Mouse (Mus musculus) forebrain, embryonic 16.5 days (tissue): ENCODE results near the gene Rftn1. TPM values are rescaled to one million over a fixed set of nuclear protein-coding genes. Genes with fewer than 3 reads are reported as not detected.

Source experiments
- ATAC-seq: fragments of 200-750 bp; cut with Nextera tagmentation; 2 replicates; pipeline ENCODE4 v1.8.0; 2017; ENCODE audit warnings: mild to moderate bottlenecking, moderate library complexity
- H3K27ac ChIP-seq: fragments of 300-500 bp; sonication (generic); 2 replicates; pipeline ENCODE4 v1.5.1; 2014; ENCODE audit warnings: low read length, control low read depth
- H3K27me3 ChIP-seq: fragments of 300-500 bp; sonication (generic); replicated peaks from 2 replicates; pipeline ENCODE4 v1.6.1; 2014; ENCODE audit warnings: low read length; ENCODE audit not compliant: control insufficient read depth, insufficient read depth
- H3K36me3 ChIP-seq: fragments of 300-500 bp; sonication (generic); 2 replicates; pipeline ENCODE4 v1.6.1; 2014; ENCODE audit not compliant: control insufficient read depth, insufficient read depth
- H3K4me1 ChIP-seq: fragments of 300-500 bp; sonication (generic); replicated peaks from 2 replicates; pipeline ENCODE4 v1.6.1; 2014; ENCODE audit warnings: low read length; ENCODE audit not compliant: control insufficient read depth, insufficient read depth
- H3K4me2 ChIP-seq: fragments of 300-500 bp; sonication (generic); 2 replicates; pipeline ENCODE4 v1.6.1; 2014; ENCODE audit warnings: mild to moderate bottlenecking, low read length, control low read depth
- H3K4me3 ChIP-seq: fragments of 300-500 bp; sonication (generic); replicated peaks from 2 replicates; pipeline ENCODE4 v1.5.1; 2014; ENCODE audit warnings: mild to moderate bottlenecking, low read length, control low read depth
- H3K9ac ChIP-seq: fragments of 300-500 bp; sonication (generic); replicated peaks from 2 replicates; pipeline ENCODE4 v1.6.1; 2014; ENCODE audit warnings: low read depth, low read length, control low read depth
- H3K9me3 ChIP-seq: fragments of 300-500 bp; sonication (generic); 2 replicates; pipeline ENCODE4 v1.6.1; 2016; ENCODE audit warnings: low read length; ENCODE audit not compliant: control insufficient read depth
- WGBS: fragments of 180-500 bp; shearing (Covaris S2); extraction: QIAGEN DNeasy Blood & Tissue Kit; methylation state at CpG from one replicate; pipeline ENCODE4 v1.1.7; 2014; 5-methylcytosine and 5-hydroxymethylcytosine counted together
- polyA plus RNA-seq: library from polyadenylated mRNA; unstranded; fragments of >200 nt; fragmentation: Nextera tagmentation; extraction: Ambion mirVana; gene quantifications from 2 replicates; pipeline ENCODE4 v1.2.1, GENCODE M21; 2015

Rftn1 gene
- polyA plus RNA-seq, 1 experiment from 2014 or later: 24.6 TPM

DNA sequence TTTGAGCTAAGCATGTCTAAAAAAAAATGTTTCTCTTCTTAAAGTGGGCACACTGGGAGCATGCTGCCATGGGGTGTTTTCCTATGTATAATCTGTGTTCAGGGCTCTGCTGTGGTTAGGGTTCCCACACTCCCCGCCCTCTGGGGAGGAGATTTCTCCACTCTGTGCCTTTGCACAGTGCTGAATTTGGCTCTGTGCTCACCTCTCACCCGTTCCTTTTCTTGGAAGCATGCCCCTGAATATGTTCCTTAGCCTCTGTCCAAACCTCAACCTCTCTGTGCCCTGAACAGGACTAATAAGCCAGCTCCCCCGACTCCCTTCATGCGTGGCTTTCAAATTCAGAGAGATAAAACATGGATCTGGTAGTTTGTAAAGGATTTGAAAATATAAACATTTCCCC is 39.1 kb upstream of the Rftn1 start:
- Histone ChIP-seq H3K4me2 (no peak overlapping the region), H3K36me3 (no peaks in the 10 kb centered on the region), H3K9me3 (no peaks in the 10 kb centered on the region), H3K27me3 (no peaks in the 10 kb centered on the region), H3K4me3 (no peak overlapping the region), H3K4me1 (no peaks in the 10 kb centered on the region; the same call in 1 of the 2 replicates), H3K9ac (no peak overlapping the region), H3K27ac (no peak overlapping the region)
- ATAC-seq: no peak
- 76% methylated on average over 4 of the region's 4 CpGs for WGBS

DNA sequence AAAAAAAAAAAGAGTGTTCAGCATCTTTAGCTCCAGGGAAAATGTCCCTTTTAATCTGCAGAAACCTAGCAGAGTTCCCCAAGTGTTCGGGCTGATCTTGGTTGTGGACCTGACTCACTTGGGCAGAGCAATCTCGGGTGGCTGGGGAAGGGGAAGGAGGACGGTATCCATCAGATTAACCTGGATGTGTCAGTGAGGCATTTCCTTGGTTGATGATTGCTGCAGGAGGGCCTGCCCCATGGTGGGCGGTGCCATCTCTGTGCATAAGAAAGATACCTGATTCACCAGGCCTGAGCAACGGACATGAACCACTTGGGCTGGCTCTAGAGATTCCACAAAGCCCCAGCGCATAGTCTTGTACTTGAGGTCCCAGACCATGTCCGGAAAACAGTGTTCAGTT is 36.9 kb upstream of the Rftn1 start:
- Histone ChIP-seq H3K4me1 (no peaks in the 10 kb centered on the region), H3K4me3 (no peak overlapping the region), H3K9ac (no peak overlapping the region), H3K27me3 (no peaks in the 10 kb centered on the region), H3K9me3 (no peaks in the 10 kb centered on the region), H3K4me2 (no peak overlapping the region), H3K36me3 (no peaks in the 10 kb centered on the region), H3K27ac (no peak overlapping the region)
- 76% methylated on average over 7 of the region's 7 CpGs for WGBS
- ATAC-seq: no peak

DNA sequence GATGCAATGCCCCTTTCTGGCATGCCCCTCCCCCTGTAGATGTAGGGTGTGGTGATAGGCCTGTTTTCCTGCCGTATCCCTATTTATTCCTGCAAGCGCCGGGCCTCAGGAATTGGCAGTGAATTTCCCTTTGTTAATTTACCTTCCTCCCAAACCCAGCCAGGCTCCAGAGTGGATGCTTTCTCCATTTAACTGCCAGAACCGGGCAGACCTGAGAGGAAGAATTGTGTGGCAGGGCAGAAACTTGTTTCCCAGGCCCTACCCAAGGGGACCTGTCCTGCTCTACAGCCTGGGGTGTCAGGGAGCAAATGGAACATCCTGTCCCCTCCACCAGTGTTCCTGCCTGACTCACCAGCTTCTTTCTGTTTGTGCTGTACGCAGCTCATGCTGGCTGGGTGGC is 34.2 kb upstream of the Rftn1 start:
- WGBS: 55% methylated on average over 5 of the region's 5 CpGs
- Histone ChIP-seq H3K9me3 (no peaks in the 10 kb centered on the region), H3K4me3 (no peak overlapping the region), H3K4me2 (no peak overlapping the region), H3K36me3 (no peaks in the 10 kb centered on the region), H3K27me3 (no peaks in the 10 kb centered on the region), H3K4me1 (no peaks in the 10 kb centered on the region), H3K27ac (no peak overlapping the region), H3K9ac (no peak overlapping the region)
- no peak for ATAC-seq

DNA sequence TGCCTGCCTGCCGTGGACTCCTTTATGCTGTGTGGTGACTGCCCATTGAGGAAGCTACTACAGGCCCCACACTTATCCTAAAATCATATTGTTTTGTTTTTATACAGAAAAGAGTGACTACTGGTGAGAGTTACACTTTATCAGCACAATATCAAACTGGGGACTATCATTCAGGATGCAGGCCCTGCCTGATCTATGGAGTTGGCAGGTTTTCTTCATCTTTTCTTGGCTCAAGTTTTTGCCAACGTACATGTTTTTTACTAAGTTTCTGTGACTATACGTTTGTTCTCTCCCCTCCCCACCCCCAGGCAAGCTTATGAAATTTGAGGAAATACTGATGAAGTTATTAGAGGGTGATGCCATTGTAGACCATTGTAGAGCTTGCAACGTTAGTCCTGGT is 27.5 kb upstream of the Rftn1 start:
- Histone ChIP-seq H3K27ac (no peak overlapping the region), H3K4me3 (no peak overlapping the region), H3K9ac (no peak overlapping the region), H3K9me3 (no peaks in the 10 kb centered on the region), H3K36me3 (no peaks in the 10 kb centered on the region), H3K4me1 (peaks cover 4% of the 10 kb centered on the region; the same call in 1 of the 2 replicates), H3K4me2 (no peak overlapping the region), H3K27me3 (no peaks in the 10 kb centered on the region)
- 58% methylated on average over 4 of the region's 4 CpGs for WGBS
- ATAC-seq: no peak

DNA sequence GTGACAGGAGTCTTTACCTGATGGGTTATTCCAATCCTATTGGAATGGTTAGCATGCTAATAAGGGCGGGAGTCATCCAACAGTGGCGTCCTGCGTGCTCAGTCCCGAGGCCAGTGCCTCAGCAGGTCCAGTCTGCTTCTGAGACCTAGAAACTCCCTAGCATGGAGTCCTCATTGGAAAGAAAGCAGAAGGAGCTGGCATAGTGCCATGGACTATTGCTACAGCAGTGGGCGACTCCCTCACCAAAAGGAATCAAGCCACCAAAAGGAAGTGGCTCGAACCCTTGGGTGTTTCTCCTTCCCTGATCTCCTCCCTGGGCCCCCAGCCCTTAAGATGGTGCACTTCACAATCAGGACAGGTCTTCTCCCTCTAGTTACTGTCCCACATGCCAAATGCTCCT is 24.6 kb upstream of the Rftn1 start:
- no peak for ATAC-seq
- H3K4me1 ChIP-seq: peaks cover 4% of the 10 kb centered on the region; the same call in 1 of the 2 replicates
- H3K27me3 ChIP-seq: no peaks in the 10 kb centered on the region
- no peak overlapping the region for H3K27ac ChIP-seq
- H3K9me3 ChIP-seq: no peaks in the 10 kb centered on the region
- no peaks in the 10 kb centered on the region for H3K36me3 ChIP-seq
- WGBS: 85% methylated on average over 6 of the region's 6 CpGs
- no peak overlapping the region for H3K4me3 ChIP-seq
- H3K9ac ChIP-seq: no peak overlapping the region
- no peak overlapping the region for H3K4me2 ChIP-seq

DNA sequence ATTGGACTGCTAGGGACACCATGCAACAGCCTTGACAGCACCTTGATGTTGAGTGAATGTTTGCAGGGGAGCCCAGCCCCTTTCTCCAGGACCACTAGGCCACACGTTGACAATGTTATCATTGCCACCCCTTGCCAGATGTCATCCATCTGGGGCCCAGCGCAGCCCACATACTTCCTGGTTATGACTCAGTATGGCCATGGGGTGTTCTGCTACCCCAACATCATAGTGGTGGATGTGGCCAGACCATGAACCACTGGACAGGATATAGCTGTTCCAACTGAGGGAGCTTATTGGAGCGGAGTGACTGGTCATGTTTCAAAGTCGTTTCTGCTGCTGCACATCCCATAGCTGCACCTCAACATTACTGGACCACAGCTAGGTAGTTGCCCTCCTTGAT is 22.6 kb upstream of the Rftn1 start:
- Histone ChIP-seq H3K27ac (no peak overlapping the region), H3K9me3 (no peaks in the 10 kb centered on the region), H3K4me3 (no peak overlapping the region), H3K4me1 (no peaks in the 10 kb centered on the region), H3K36me3 (no peaks in the 10 kb centered on the region), H3K9ac (no peak overlapping the region), H3K4me2 (no peak overlapping the region), H3K27me3 (no peaks in the 10 kb centered on the region)
- WGBS: 87% methylated on average over 4 of the region's 4 CpGs
- ATAC-seq: no peak

DNA sequence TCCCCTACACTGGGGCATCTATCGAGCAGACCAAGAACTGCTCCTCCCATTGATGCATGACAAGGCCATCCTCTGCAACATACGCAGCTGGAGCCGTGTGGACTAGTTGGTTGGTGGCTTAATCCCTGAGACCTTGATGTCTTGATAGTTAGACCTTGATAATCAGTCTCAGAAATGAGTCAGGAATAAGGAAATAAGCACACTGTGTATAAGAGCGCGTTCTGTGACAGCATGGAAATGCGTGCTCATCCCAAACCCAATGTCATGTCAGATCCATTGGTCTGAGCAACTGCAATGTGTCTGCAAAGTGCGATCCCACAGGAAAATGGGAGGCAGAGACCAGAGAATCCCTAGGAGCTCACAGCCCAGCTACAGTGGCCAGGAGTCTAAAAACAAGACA is 21.3 kb upstream of the Rftn1 start:
- Histone ChIP-seq H3K9ac (no peak overlapping the region), H3K27ac (no peak overlapping the region), H3K27me3 (no peaks in the 10 kb centered on the region), H3K4me3 (no peak overlapping the region), H3K36me3 (no peaks in the 10 kb centered on the region), H3K4me1 (no peaks in the 10 kb centered on the region), H3K9me3 (no peaks in the 10 kb centered on the region), H3K4me2 (no peak overlapping the region)
- no peak for ATAC-seq
- WGBS: 94% methylated on average over 7 of the region's 7 CpGs

DNA sequence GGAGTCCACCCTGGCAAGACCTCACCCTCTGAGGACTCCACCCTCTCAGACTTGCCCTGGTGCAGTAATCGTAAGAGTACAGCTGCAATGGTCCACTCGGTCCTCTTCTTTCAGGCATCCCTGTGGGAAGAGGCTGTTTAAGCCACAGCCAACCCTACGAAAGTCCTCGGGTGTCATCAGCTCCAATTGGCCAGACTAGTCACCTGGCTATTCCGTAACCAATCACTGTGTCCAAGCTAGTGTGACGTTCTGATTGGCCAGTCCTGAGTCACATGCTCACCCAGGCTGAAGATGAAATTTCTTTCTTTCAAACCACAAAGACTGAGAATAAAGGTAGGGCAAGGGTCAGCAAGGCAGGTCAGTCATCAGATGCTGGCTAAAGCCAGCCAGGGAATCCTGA is 19.4 kb upstream of the Rftn1 start:
- Histone ChIP-seq H3K4me1 (no peaks in the 10 kb centered on the region), H3K27me3 (no peaks in the 10 kb centered on the region), H3K9me3 (no peaks in the 10 kb centered on the region), H3K4me2 (no peak overlapping the region), H3K9ac (no peak overlapping the region), H3K36me3 (no peaks in the 10 kb centered on the region), H3K27ac (no peak overlapping the region), H3K4me3 (no peak overlapping the region)
- WGBS: 94% methylated on average over 6 of the region's 6 CpGs
- ATAC-seq: no peak

DNA sequence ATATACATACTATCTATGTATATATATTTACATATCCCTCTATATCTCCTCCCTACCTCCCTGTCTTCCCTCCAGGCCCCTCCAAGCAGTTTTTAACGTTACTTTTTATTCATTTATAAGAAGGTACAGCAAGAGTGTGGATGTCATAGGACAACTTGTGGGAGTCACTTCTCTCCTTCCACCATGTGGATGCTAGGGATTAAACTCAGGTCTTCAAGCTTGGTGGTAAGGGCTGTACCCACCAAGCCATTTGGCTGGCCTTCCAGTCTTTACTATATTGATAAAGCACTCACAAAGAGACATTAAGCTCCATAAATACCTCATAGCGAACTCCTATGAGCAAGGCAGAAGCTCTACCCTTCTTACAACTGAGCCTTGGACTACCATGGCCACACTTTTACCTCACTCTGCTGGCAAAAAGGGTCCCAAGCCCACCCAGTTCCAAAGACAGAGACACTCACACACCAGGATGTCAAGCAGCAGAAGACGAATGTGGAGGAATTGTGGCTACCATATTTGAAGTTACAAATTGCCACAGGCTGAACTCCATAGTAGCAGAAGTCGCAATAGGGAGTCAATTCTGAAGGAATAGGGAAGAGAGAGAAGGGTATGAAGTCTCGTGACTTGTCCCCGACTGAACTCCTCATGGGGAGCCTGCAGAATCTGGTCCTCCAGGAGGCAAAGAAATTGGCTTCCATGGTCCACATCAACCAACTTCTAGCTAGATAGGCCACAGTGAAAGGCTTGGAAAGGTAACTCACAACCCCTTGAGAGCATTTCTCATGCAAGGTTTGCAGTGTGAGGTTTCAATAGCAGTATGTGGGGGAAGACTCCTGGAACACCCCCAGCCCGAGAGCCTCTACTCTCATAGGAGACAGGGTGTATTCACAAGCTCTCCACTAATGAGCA is 17.9 kb upstream of the Rftn1 start:
- Histone ChIP-seq H3K27me3 (no peaks in the 10 kb centered on the region), H3K4me2 (no peak overlapping the region), H3K9ac (no peak overlapping the region), H3K9me3 (no peaks in the 10 kb centered on the region), H3K27ac (no peak overlapping the region), H3K36me3 (no peaks in the 10 kb centered on the region), H3K4me3 (no peak overlapping the region), H3K4me1 (no peaks in the 10 kb centered on the region)
- 90% methylated on average over 7 of the region's 7 CpGs for WGBS
- ATAC-seq: no peak
